Mouse (Mus musculus) ZHBTc4 (cell line): ENCODE measurements around the gene Sbp.

Source experiments
- DNase-seq: peaks from one replicate; pipeline ENCODE4 v3.0.0-alpha.2; 2011; ENCODE audit warnings: low read depth, low spot score

Gene Sbp

GRCm38 (mm10) chr17:23992789-23993553, 51.5 kb downstream of the Sbp start:
- peak; percentile 21 for DNase-seq

GRCm38 (mm10) chr17:23993559-23994428, 52.3 kb downstream of the Sbp start:
- peak; percentile 95 for DNase-seq

DNA sequence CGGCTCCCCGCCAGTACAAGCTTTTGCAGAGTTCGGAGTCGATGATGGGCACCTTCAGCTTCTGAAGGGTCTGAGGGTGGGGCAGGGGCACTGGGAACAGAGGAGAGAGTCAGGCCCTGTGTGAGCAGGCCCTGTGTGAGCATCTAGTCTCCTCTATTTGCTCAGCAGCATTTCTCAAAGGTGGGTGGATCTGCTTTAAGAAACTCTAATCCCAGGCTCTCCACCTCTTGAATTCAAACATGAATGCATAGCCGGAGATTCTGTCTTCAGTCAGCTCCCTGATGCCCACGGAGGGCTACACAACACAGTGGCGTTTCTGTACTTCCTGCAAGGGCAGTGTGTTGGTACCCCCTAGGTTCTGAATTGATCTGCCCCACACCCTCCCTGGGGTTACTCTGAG, 53.2 kb downstream of the Sbp start:
- no peak for DNase-seq
